Mouse (Mus musculus) ES-Bruce4 (cell line): ENCODE results near the gene Capn12.

Experiments
- EP300 ChIP-seq: IDR thresholded peaks from 2 replicates; pipeline ENCODE4 v1.6.1; 2011; ENCODE audit warnings: low read depth, low read length; ENCODE audit not compliant: insufficient read depth
- POLR2A ChIP-seq: IDR thresholded peaks from one replicate; pipeline ENCODE4 v1.8.1; 2011; ENCODE audit warnings: low read length; ENCODE audit not compliant: insufficient read depth

- no peak for TF ChIP-seq POLR2A
- no peak for TF ChIP-seq EP300
These were observed 16.4 kb downstream of the Capn12 start for GRCm38 (mm10) chr7:28897661-28898060.
